Mouse (Mus musculus) Patski (cell line): ENCODE measurements around the gene Agrp. TPM values are rescaled to one million over a fixed set of nuclear protein-coding genes. Genes with fewer than 3 reads are reported as not detected.
A peak's percentile ranks its signal among the peaks of the same experiment; 100 is the strongest.

Source experiments
- ATAC-seq: fragments of 100-300 bp; one replicate; pipeline ENCODE4 v1.8.0; 2021
- CTCF ChIA-PET: fragments of 350-600 bp; sonication (Branson Sonifier 250); formaldehyde crosslinking; loops from one replicate; lab custom pipeline; 2022; ENCODE audit warnings: inconsistent platforms; lab: Charles Lee
- POLR2A ChIA-PET: fragments of 350-600 bp; sonication (Branson Sonifier 250); formaldehyde crosslinking; loops from one replicate; lab custom pipeline; 2022; ENCODE audit warnings: antibody characterized with exemption, inconsistent platforms; lab: Charles Lee
- DNase-seq: peaks from one replicate; pipeline ENCODE4 v3.0.0-alpha.2; 2011; ENCODE audit warnings: low read depth, low spot score
- H3K27me3 ChIP-seq: fragments of 371-371 bp; one replicate; pipeline ENCODE4 v1.5.1; 2021
- CTCF ChIP-seq: fragments of 100-300 bp; IDR thresholded peaks from one replicate; pipeline ENCODE4 v1.5.1; 2021
- in situ Hi-C: fragments of 300-500 bp; cut with MboI; formaldehyde crosslinking; loops from 3 replicates; pipeline ENCODE4 v1.11.1; 2018; ENCODE audit warnings: low pct_unique_long_range_greater_than_20kb, mixed read lengths
- polyA plus RNA-seq: library from polyadenylated mRNA; unstranded; gene quantifications from one replicate; pipeline ENCODE4 v1.2.3, GENCODE M21; 2021

Agrp gene
- polyA plus RNA-seq, 1 experiment from 2014 or later, result 0.30 TPM

DNA sequence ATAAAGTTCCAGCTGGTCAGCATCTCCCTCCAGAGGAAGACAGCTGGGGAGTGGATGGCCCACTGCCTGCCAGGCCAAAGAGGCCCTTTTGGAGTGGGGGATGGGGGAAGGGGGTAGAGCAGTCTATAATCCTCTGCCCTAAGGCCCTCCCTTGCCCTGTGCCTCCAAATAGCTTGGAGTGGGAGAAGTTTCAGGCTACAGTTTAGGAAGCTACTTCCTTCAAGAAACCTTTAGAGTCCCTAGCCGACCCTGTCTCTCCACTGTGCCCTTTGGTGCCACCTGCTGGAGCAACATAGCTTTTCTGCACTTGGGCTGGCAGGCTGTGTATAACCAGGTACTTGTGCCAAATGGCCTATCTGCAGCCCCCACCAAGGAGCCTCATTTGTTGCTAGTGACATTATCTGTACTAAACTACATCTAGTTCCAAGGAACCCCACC is 103.3 kb downstream of the Agrp start:
- POLR2A ChIA-PET, result interaction anchor here (0.7 to 1.0 kb wide), 2 partner anchors 45 to 49 kb away, joined by 3 read pairs; no protein-coding TSS in a partner anchor
- peak; percentile 91 for TF ChIP-seq CTCF
- CTCF ChIA-PET, result interaction anchor here (0.7 to 6.0 kb wide), 15 partner anchors 9 to 55 kb away, joined by 3 to 102 read pairs (median 4); partner anchors contain the start of gene Hsd11b2
- in situ Hi-C loops, result no loop called here
- ATAC-seq (no peak), DNase-seq (no peak)
- no peaks in the 10 kb centered on the region for H3K27me3 ChIP-seq

GRCm38 (mm10) chr8:105533439-105533838 is 103.8 kb downstream of the Agrp start:
- no peak for TF ChIP-seq CTCF
- no peaks in the 10 kb centered on the region for H3K27me3 ChIP-seq
- ChIA-PET POLR2A (interaction anchor here (1.0 kb wide), 1 partner anchor 44 kb away, joined by 3 read pairs; no protein-coding TSS in a partner anchor), CTCF (interaction anchor here (0.7 to 6.0 kb wide), 15 partner anchors 9 to 54 kb away, joined by 3 to 102 read pairs (median 4); partner anchors contain the start of gene Hsd11b2)
- no peak for ATAC-seq
- no peak for DNase-seq
- in situ Hi-C loops, result no loop called here

DNA sequence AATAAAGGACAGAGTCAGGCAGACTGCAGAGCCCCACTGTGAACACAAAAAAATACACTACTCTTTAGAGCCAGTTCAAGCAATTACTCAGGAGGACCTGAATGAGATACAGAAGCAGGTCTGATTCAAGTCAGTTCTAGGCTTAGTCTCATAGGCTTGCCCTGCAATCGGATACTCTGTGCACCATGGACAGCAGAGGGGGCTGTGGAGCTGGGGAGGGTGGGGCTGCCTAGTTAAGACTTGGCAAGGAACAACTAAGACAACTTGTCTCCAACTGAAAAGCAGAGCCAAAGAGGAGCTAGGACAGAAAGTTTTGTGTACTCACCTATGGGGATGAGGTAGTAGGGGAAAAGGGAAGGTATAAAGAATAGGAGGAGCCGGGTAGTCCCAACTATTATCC is 105.4 kb downstream of the Agrp start:
- ChIA-PET POLR2A (no interaction called here), CTCF (interaction anchor here (0.8 to 6.0 kb wide), 12 partner anchors 9 to 76 kb away, joined by 3 to 102 read pairs (median 5); partner anchors contain the start of gene Hsd11b2)
- no peak for ATAC-seq
- no peak for TF ChIP-seq CTCF
- in situ Hi-C loops, result no loop called here
- no peak for DNase-seq
- H3K27me3 ChIP-seq, result no peaks in the 10 kb centered on the region

DNA sequence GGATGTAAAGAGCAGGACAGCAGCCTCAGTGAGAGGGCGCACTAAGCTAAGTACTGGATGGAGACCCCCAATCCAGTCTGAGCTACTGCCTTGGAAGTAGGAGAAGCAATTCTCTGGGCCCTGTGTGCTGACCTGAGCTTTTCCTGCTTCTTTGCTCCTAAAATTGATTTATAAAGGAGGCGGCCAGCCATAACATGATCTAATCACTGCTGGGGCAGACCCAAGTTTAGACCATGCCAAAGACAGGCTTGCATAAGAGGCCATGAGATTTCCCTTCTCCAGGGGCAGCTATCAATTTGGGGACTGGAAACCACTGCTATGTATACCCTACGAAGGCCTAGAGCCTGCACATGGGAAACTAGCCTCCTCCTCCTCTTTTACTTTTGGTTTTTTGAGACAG is 107.9 kb downstream of the Agrp start:
- DNase-seq (no peak), ATAC-seq (no peak)
- no peaks in the 10 kb centered on the region for H3K27me3 ChIP-seq
- in situ Hi-C loops, result no loop called here
- TF ChIP-seq CTCF, result no peak
- CTCF ChIA-PET, result interaction anchor here (1.1 to 6.0 kb wide), 6 partner anchors 11 to 48 kb away, joined by 5 to 102 read pairs (median 8); partner anchors contain the start of gene Hsd11b2
- POLR2A ChIA-PET, result no interaction called here

DNA sequence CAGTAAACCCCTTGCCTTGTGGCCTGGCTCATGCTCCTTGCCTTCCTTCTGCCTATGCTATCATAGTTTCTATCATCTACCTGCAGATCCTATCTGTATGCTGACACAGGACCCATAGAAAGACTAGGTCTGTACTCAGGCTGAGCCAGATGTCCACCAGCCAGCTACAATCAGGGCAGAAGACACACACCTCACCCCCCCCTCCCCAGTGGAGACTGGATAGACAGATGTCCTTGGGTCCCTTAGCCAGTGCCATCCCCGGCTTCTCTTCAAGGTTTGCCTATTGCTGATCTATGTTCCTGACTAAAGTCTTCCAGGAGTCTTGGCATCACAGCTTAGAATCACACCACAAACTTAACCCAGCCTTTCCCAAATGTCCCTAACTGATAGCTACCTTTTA is 109.0 kb downstream of the Agrp start:
- CTCF ChIA-PET, result interaction anchor here (1.1 kb wide), 1 partner anchor 12 kb away, joined by 3 read pairs; no protein-coding TSS in a partner anchor
- in situ Hi-C loops, result no loop called here
- no peak for TF ChIP-seq CTCF
- ATAC-seq, result no peak
- no peak for DNase-seq
- H3K27me3 ChIP-seq, result no peaks in the 10 kb centered on the region
- POLR2A ChIA-PET, result interaction anchor here (0.6 kb wide), 1 partner anchor 255 kb away, joined by 3 read pairs; no protein-coding TSS in a partner anchor

DNA sequence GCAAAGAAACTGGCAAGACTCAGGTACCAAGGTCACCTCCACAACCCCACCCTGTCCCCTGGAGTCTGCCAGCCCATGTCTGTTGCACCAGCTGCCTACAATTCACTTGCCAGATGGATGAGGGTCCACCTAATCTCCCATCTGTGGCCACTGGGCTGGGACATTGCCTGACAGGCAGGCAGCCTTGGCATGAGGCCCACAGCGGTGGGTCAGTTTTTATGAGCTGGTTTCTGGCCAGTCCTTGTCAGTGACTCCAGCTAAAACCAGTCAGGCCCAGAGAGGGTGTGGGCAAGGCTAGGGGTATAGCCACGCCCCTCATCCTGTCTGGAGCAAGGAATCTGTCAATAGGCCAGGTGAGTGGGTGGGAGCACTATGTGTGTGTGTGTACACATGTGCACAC is 110.1 kb downstream of the Agrp start:
- peak; percentile 24 for ATAC-seq

DNA sequence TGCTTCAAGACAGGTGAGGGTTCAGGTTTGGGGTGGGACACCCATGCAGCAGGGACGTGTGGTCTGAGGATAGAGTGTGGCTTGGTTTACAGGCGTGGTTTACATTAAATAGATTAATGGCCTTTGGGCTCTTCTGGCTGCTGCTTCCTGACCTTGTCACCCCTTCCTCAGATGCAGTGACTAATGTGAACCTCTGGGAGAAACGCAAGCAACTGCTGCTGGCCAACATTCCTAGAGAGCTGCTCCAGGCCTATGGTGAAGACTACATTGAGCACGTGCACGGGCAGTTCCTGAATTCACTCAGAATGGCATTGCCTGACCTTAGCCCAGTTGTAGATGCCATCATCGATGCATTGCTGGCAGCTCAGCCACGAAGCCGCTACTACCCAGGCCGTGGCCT is 114.3 kb downstream of the Agrp start:
- no peak for TF ChIP-seq CTCF
- CTCF ChIA-PET, result interaction anchor here (1.1 to 1.2 kb wide), 2 partner anchors 8 to 10 kb away, joined by 3 to 5 read pairs; no protein-coding TSS in a partner anchor
- ATAC-seq, result no peak
- DNase-seq, result no peak
- POLR2A ChIA-PET, result no interaction called here
- no peaks in the 10 kb centered on the region for H3K27me3 ChIP-seq
- in situ Hi-C loops, result loop anchor here (5.0 kb wide), 1 partner anchor 36 kb away; no protein-coding TSS in a partner anchor

More for the DNA sequence above, 110.1 kb downstream of the Agrp start:
- in situ Hi-C loops, result no loop called here
- H3K27me3 ChIP-seq, result no peaks in the 10 kb centered on the region
- POLR2A ChIA-PET, result interaction anchor here (1.5 kb wide), 1 partner anchor 11 kb away, joined by 5 read pairs; no protein-coding TSS in a partner anchor
- no peak for DNase-seq
- CTCF ChIA-PET, result interaction anchor here (1.0 to 2.9 kb wide), 2 partner anchors 11 to 88 kb away, joined by 3 to 20 read pairs; no protein-coding TSS in a partner anchor
- TF ChIP-seq CTCF, result no peak

DNA sequence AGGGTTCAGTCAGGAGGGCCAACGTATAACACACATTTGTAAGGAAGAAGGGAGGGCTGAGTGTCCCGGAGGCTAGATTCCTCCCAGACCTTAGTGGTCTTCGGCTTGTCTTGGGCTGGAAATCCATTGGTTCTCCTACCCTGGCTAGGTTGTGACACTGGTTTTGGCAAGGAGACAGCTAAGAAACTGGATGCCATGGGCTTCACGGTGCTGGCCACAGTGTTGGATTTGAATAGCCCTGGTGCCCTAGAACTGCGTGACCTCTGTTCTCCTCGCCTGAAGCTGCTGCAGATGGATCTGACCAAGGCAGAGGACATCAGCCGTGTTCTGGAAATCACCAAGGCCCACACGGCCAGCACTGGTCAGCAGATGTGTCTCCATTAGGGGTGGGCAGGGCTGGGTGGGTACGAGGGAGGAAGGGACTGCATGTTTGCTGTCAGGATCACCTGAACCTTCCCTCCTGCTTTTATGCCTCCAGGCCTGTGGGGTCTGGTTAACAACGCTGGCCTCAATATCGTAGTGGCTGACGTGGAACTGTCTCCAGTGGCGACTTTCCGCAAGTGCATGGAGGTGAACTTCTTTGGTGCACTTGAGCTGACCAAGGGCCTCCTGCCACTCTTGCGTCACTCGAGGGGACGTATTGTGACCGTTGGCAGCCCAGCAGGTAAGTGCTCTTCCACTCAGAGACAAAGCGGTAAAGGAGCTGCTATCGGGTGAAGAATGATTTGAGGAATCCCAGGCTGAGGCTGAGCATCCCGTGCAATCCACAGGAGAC is 115.0 kb downstream of the Agrp start:
- H3K27me3 ChIP-seq, result no peaks in the 10 kb centered on the region
- in situ Hi-C loops, result loop anchor here (5.0 kb wide), 1 partner anchor 35 kb away; no protein-coding TSS in a partner anchor
- no peak for TF ChIP-seq CTCF
- ChIA-PET CTCF (interaction anchor here (1.1 to 1.2 kb wide), 2 partner anchors 9 to 11 kb away, joined by 3 to 5 read pairs; no protein-coding TSS in a partner anchor), POLR2A (no interaction called here)
- DNase-seq (no peak), ATAC-seq (no peak)

- no peak for TF ChIP-seq CTCF
- in situ Hi-C loops, result loop anchor here (5.0 kb wide), 1 partner anchor 34 kb away; no protein-coding TSS in a partner anchor
- no peaks in the 10 kb centered on the region for H3K27me3 ChIP-seq
- ATAC-seq (no peak), DNase-seq (no peak)
- POLR2A ChIA-PET, result interaction anchor here (0.6 kb wide), 2 partner anchors 64 to 379 kb away, joined by 4 to 5 read pairs; no protein-coding TSS in a partner anchor
- CTCF ChIA-PET, result interaction anchor here (1.0 to 8.2 kb wide), 2 partner anchors 10 to 37 kb away, joined by 3 to 102 read pairs; no protein-coding TSS in a partner anchor
These were observed 116.1 kb downstream of the Agrp start for GRCm38 (mm10) chr8:105521061-105521460.

DNA sequence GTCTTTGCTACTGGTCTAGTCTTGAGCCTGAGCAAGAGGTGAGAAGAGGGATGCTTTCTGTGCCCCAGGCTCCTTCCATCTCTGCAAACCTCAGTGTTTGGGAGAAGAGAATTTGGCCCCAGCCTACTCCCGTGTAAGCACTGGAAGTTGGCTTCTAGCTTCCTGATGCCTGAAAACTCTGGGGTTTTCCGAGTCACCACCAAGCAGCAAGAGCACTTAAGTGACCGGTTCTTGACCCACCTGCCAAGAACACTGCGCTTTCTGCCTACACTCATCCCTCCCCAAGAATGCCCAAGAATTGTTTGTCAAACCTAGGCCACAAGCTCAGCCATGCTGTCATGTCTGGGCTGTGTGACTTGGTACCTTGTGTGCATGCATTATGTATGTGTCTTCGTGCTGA is 116.7 kb downstream of the Agrp start:
- in situ Hi-C loops, result loop anchor here (5.0 kb wide), 1 partner anchor 33 kb away; no protein-coding TSS in a partner anchor
- H3K27me3 ChIP-seq, result no peaks in the 10 kb centered on the region
- TF ChIP-seq CTCF, result no peak
- no peak for DNase-seq
- POLR2A ChIA-PET, result interaction anchor here (0.6 to 1.1 kb wide), 3 partner anchors 32 to 379 kb away, joined by 3 to 5 read pairs (median 4); no protein-coding TSS in a partner anchor
- no peak for ATAC-seq
- CTCF ChIA-PET, result interaction anchor here (1.0 to 8.2 kb wide), 3 partner anchors 11 to 36 kb away, joined by 3 to 102 read pairs (median 7); no protein-coding TSS in a partner anchor
